Mouse (Mus musculus) E14TG2a.4 (cell line): ENCODE data around the gene Hnrnpa3.

Source experiments
- CTCF ChIP-seq: conservative IDR thresholded peaks from 2 replicates; pipeline ENCODE4 v1.5.1; 2014; ENCODE audit warnings: low read length
- POU5F1 ChIP-seq: IDR thresholded peaks from 2 replicates; pipeline ENCODE4 v1.6.1; 2014; ENCODE audit warnings: low read length, borderline replicate concordance

DNA sequence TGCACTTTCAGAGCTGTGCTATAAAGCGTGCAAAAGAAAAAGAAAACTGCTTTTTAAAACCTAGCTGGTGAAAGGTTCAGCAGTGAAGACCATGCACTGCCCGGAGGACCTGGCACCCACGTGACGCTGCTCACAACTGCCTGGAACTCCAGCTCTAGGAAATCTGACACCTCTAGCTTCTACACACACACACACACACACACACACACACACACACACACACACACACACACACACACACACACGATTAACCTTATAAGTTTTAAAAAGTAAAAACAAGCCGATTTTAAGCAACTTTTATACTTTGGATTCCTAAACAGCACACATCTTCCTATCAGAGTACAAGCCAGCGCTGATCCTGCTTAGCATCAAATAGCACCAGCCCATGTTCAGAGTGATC is 22.4 kb downstream of the Hnrnpa3 start:
- TF ChIP-seq CTCF: no peak
- TF ChIP-seq POU5F1: no peak
